Mouse (Mus musculus): Measurements from ENCODE around the gene Fam117a.

DNA sequence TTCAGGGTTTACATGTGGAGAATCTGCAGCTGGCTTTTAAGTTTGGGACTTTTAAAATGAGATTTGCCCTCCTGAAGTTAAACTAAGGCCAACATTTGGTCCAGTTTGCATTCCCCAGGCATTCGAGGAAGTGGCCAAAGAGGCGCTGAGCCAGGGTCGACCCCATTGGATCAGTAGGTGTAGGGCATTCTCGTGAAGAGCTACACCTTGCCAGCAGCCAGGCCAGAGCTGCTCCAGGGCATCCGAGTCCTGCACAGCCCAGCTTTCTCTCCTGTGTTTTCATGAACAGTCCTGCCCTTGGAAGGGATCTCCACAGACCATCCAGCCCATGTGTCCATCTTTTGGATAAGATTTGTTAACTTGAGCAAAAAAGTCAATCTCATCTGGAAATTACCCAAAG, 27.6 kb downstream of the Fam117a start:
- TF ChIP-seq UBTF (IDR thresholded peaks at IDR 0.05; ENCODE audit: borderline replicate concordance, insufficient read depth, low read depth, low read length) (no peak), POLR2A (IDR thresholded peaks at IDR 0.05; ENCODE audit: control insufficient read depth in 1 of 2, insufficient read depth in 1 of 2, low read depth in 1 of 2, low read length in 2 of 2, poor library complexity in 1 of 2) (no peak), TBP (IDR thresholded peaks at IDR 0.05; ENCODE audit: low read depth, low read length) (no peak), USF2 (IDR thresholded peaks at IDR 0.05; ENCODE audit: borderline replicate concordance in 1 of 2, insufficient read depth in 1 of 2, low read depth in 1 of 2, low read length in 2 of 2) (no peak), POLR2AphosphoS2 (IDR thresholded peaks at IDR 0.05; ENCODE audit: low read length) (no peak), ZNF384 (IDR thresholded peaks at IDR 0.05; ENCODE audit: low read depth, low read length) (no peak), POLR2AphosphoS5 (IDR thresholded peaks at IDR 0.05; ENCODE audit: borderline replicate concordance, low read depth, low read length) (no peak), CTCF (IDR thresholded peaks at IDR 0.05 in 2 of 3, conservative IDR thresholded peaks at IDR 0.05 in 1 of 3; ENCODE audit: control insufficient read depth in 1 of 3, insufficient read depth in 1 of 3, low read depth in 2 of 3, low read length in 3 of 3, poor library complexity in 1 of 3, severe bottlenecking in 1 of 3) (no peak), ZC3H11A (IDR thresholded peaks at IDR 0.05; ENCODE audit: low read depth, low read length) (no peak), NRF1 (IDR thresholded peaks at IDR 0.05; ENCODE audit: insufficient read depth, low read depth, low read length, poor library complexity, severe bottlenecking) (no peak), EP300 (IDR thresholded peaks at IDR 0.05; ENCODE audit: low read depth in 1 of 2, low read length in 2 of 2) (no peak), CHD1 (IDR thresholded peaks at IDR 0.05; ENCODE audit: low read depth, low read length) (no peak)
